23 mouse cellular contexts compared by ENCODE assay signal in genomic region chr10:14099182-14099581, GRCm38 (mm10).
A peak's percentile ranks its signal among the peaks of the same experiment; 100 is the strongest.
DNase-seq lines count a peak whose midpoint lies in the region; ATAC-seq and TF ChIP-seq lines count a peak whose summit lies in the region.
"Had no signal": no experiment of that assay in that cellular context is flagged by ENCODE, and none has a peak within 500 bp of the region (broad histone marks: within the 10 kb centered on the region; RNA-seq: fewer than 3 reads in every experiment).

No protein-coding gene starts in this region.

- no peaks in the 10 kb centered on the region for H3K36me3 ChIP-seq in midbrain, postnatal 0 days (ENCODE audit: insufficient read depth, low read length)
- H3K36me3 ChIP-seq: embryonic facial prominence, embryonic 12.5 days; G1E; hindbrain, embryonic 13.5 days; midbrain, embryonic 10.5 days had no signal

- H3K27me3 ChIP-seq in midbrain, postnatal 0 days (ENCODE audit: insufficient read depth, low read length) = no peaks in the 10 kb centered on the region
- H3K27me3 ChIP-seq: CH12.LX; embryonic facial prominence, embryonic 12.5 days; hindbrain, embryonic 13.5 days had no signal

- no peaks in the 10 kb centered on the region for H3K9me3 ChIP-seq in midbrain, postnatal 0 days (ENCODE audit: low read length)
- H3K9me3 ChIP-seq: embryonic facial prominence, embryonic 12.5 days; G1E; hindbrain, embryonic 13.5 days; midbrain, embryonic 10.5 days had no signal

- whole genome bisulfite sequencing in midbrain, postnatal 0 days = 80% methylated on average over 4 of the region's 4 CpGs

- DNase-seq in gastrocnemius, postnatal 25 days = peak; percentile 54
- DNase-seq in gastrocnemius, postnatal 10 days = no peak
- peak; percentile 64 for DNase-seq in cerebellum, adult 11 months
- peak; percentile 70 for DNase-seq in cerebellum, adult 8-10 months
- DNase-seq in cerebellum, postnatal 36 days = peak; percentile 60 to 68
- no peak for DNase-seq in midbrain, postnatal 0 days (ENCODE audit: low spot score)
- DNase-seq in right cerebral cortex, adult 18-20 months = no peak
- DNase-seq: adrenal gland, adult 2 months; forebrain, postnatal 0 days; heart, adult 2 months; heart, postnatal 36 days; kidney, adult 2 months had no signal

- no peak overlapping the region for H3K9ac ChIP-seq in midbrain, postnatal 0 days (replicated peaks; ENCODE audit: low read length, poor library complexity, severe bottlenecking)
- H3K9ac ChIP-seq: embryonic facial prominence, embryonic 12.5 days; forebrain, postnatal 0 days; hindbrain, embryonic 13.5 days had no signal

- H3K4me3 ChIP-seq in midbrain, postnatal 0 days (ENCODE audit: low read depth, low read length) = no peak overlapping the region
- H3K4me3 ChIP-seq: embryonic facial prominence, embryonic 12.5 days; heart, adult 2 months; hindbrain, embryonic 13.5 days; midbrain, embryonic 10.5 days had no signal

- no peak for TF ChIP-seq CTCF in midbrain, postnatal 0 days (IDR thresholded peaks at IDR 0.05)

- H3K4me2 ChIP-seq in midbrain, postnatal 0 days (ENCODE audit: low read depth, low read length, poor library complexity, severe bottlenecking) = no peak overlapping the region
- H3K4me2 ChIP-seq: embryonic facial prominence, embryonic 12.5 days; hindbrain, embryonic 13.5 days had no signal

- no peak overlapping the region for H3K27ac ChIP-seq in midbrain, postnatal 0 days (ENCODE audit: low read depth, low read length)
- H3K27ac ChIP-seq: embryonic facial prominence, embryonic 12.5 days; heart, adult 2 months; hindbrain, embryonic 13.5 days; kidney, postnatal 0 days; macrophage; midbrain, embryonic 10.5 days; stomach, postnatal 0 days had no signal

- no peak for ATAC-seq in midbrain, postnatal 0 days (ENCODE audit: low FRiP score)
- ATAC-seq: forebrain, postnatal 0 days; inflammation-experienced regulatory T-cells, adult 6 months; lung, postnatal 0 days; midbrain, embryonic 16.5 days had no signal

- H3K4me1 ChIP-seq in midbrain, postnatal 0 days (ENCODE audit: insufficient read depth, low read length) = no peaks in the 10 kb centered on the region
- H3K4me1 ChIP-seq: embryonic facial prominence, embryonic 12.5 days had no signal

Comparison
In these comparisons a context has a peak if more than half of its experiments do, and no peak if none do; other contexts are left out.
1. DNase-seq: peak in gastrocnemius, postnatal 25 days (single experiment), cerebellum, adult 11 months (single experiment), cerebellum, adult 8-10 months (single experiment) and cerebellum, postnatal 36 days (2 of 2); none in gastrocnemius, postnatal 10 days (single experiment), midbrain, postnatal 0 days (single experiment) and right cerebral cortex, adult 18-20 months (single experiment).